Mouse (Mus musculus) forebrain, embryonic 10.5 days (tissue): ENCODE results near the gene Rcl1. TPM values are rescaled to one million over a fixed set of nuclear protein-coding genes. Genes with fewer than 3 reads are reported as not detected.

Experiments used
- DNase-seq: peaks from one replicate; pipeline ENCODE4 v3.0.0-alpha.2; 2017; ENCODE audit warnings: low spot score; ENCODE audit errors: extremely low spot score
- H3K27ac ChIP-seq: fragments of 300-500 bp; sonication (generic); 2 replicates; pipeline ENCODE4 v1.5.1; 2016; ENCODE audit warnings: mild to moderate bottlenecking
- H3K27me3 ChIP-seq: fragments of 300-500 bp; sonication (generic); 2 replicates; pipeline ENCODE4 v1.6.1; 2016; ENCODE audit warnings: mild to moderate bottlenecking; ENCODE audit not compliant: poor library complexity, severe bottlenecking
- H3K36me3 ChIP-seq: fragments of 300-500 bp; sonication (generic); replicated peaks from 2 replicates; pipeline ENCODE4 v1.6.1; 2016; ENCODE audit warnings: mild to moderate bottlenecking, moderate library complexity
- H3K4me1 ChIP-seq: fragments of 300-500 bp; sonication (generic); 2 replicates; pipeline ENCODE4 v1.6.1; 2016
- H3K4me3 ChIP-seq: fragments of 300-500 bp; sonication (generic); 2 replicates; pipeline ENCODE4 v1.5.1; 2016; ENCODE audit warnings: mild to moderate bottlenecking, moderate library complexity
- H3K9me3 ChIP-seq: fragments of 300-500 bp; sonication (generic); 2 replicates; pipeline ENCODE4 v1.6.1; 2016; ENCODE audit warnings: mild to moderate bottlenecking, moderate library complexity
- WGBS: fragments of 180-500 bp; shearing (Covaris S2); methylation state at CpG from one replicate; pipeline ENCODE4 v1.1.7; 2016; 5-methylcytosine and 5-hydroxymethylcytosine counted together
- polyA plus RNA-seq: library from polyadenylated mRNA; unstranded; fragments of >200 nt; fragmentation: Nextera tagmentation; extraction: Ambion mirVana; gene quantifications from 2 replicates; pipeline ENCODE4 v1.2.1, GENCODE M21; 2016

Gene Rcl1
- polyA plus RNA-seq, 1 experiment from 2014 or later: 86.9 TPM

- Histone ChIP-seq H3K4me1 (no peaks in the 10 kb centered on the region; the same call in 1 of the 2 replicates), H3K36me3 (no peaks in the 10 kb centered on the region), H3K4me3 (no peak overlapping the region), H3K9me3 (no peaks in the 10 kb centered on the region), H3K27ac (no peak overlapping the region), H3K27me3 (no peaks in the 10 kb centered on the region)
- no peak for DNase-seq
- WGBS: 86% methylated on average over 6 of the region's 6 CpGs
These were observed 26.4 kb upstream of the Rcl1 start for GRCm38 (mm10) chr19:29074802-29075201.

- 88% methylated on average over 6 of the region's 6 CpGs for WGBS
- DNase-seq: no peak
These were observed 12.5 kb upstream of the Rcl1 start for GRCm38 (mm10) chr19:29088628-29089027.

GRCm38 (mm10) chr19:29092194-29092593 lies 9.0 kb upstream of the Rcl1 start:
- no peaks in the 10 kb centered on the region for H3K9me3 ChIP-seq
- no peak overlapping the region for H3K27ac ChIP-seq
- no peak overlapping the region for H3K4me3 ChIP-seq
- no peaks in the 10 kb centered on the region for H3K27me3 ChIP-seq
- no peak for DNase-seq
- no peaks in the 10 kb centered on the region for H3K36me3 ChIP-seq
- H3K4me1 ChIP-seq: no peaks in the 10 kb centered on the region

More at GRCm38 (mm10) chr19:29088628-29089027, 12.5 kb upstream of the Rcl1 start:
- H3K27ac ChIP-seq: no peak overlapping the region
- H3K36me3 ChIP-seq: no peaks in the 10 kb centered on the region
- H3K4me1 ChIP-seq: no peaks in the 10 kb centered on the region
- no peak overlapping the region for H3K4me3 ChIP-seq
- H3K9me3 ChIP-seq: peaks cover 1% of the 10 kb centered on the region; the same call in 1 of the 2 replicates
- no peaks in the 10 kb centered on the region for H3K27me3 ChIP-seq

- Histone ChIP-seq H3K4me3 (no peak overlapping the region), H3K9me3 (no peaks in the 10 kb centered on the region), H3K27me3 (0 out of 2 replicates have a peak, but pooled peaks cover 8% of the 10 kb centered on the region), H3K36me3 (peaks cover 5% of the 10 kb centered on the region), H3K27ac (no peak overlapping the region), H3K4me1 (peaks cover 16% of the 10 kb centered on the region)
- WGBS: 83% methylated on average over 5 of the region's 5 CpGs
- DNase-seq: no peak
These were observed 2.1 kb upstream of the Rcl1 start for GRCm38 (mm10) chr19:29099106-29099505.

DNA sequence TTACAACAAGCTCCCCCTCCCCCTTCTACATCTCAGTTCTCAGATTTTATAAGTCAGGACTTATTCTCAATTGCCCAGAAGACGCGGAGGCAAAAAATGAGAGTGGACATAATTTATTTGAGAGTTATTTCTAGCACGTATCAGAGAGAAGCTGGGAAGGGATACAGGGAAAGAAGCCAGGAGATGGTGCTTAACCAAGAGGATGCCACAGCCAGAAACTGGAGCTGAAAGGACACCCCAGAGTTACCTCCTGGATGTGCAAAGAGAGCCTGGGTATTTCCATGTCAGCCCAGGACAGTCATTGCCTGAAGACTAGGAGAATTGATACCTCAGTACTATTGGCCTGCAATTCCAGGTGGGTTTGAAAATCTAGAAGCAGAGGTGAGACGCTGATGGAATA lies 1.6 kb upstream of the Rcl1 start:
- WGBS: 90% methylated on average over 4 of the region's 4 CpGs
- DNase-seq: no peak
- Histone ChIP-seq H3K9me3 (no peaks in the 10 kb centered on the region), H3K27me3 (0 out of 2 replicates have a peak, but pooled peaks cover 8% of the 10 kb centered on the region), H3K4me1 (peaks cover 20% of the 10 kb centered on the region), H3K36me3 (peaks cover 10% of the 10 kb centered on the region), H3K27ac (no peak overlapping the region), H3K4me3 (no peak overlapping the region)

DNA sequence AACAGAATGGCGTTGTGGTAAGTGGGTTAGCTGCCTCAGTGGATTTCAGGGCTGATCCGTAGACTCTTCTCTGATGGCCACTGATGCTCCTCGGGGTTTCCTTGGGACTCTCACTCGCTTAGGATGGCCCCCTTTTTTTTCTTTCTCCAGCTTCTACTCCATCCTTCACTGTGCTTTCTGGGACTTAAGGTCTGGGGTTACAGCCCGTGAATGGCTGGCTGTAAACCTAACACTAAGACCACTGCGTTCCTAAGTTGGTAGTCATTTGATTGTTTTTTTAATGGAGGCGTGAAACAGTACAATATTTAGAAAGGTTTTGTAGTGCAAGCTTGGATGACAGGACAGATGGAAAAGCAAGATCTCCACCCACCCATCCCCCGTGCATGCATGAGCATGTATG lies 914 bp upstream of the Rcl1 start:
- 0 out of 2 replicates have a peak, but pooled peaks cover 8% of the 10 kb centered on the region for H3K27me3 ChIP-seq
- no peaks in the 10 kb centered on the region for H3K9me3 ChIP-seq
- WGBS: 26% methylated on average over 8 of the region's 8 CpGs
- no peak for DNase-seq
- peak overlapping the region; percentile 75 for H3K4me3 ChIP-seq
- H3K4me1 ChIP-seq: peaks cover 22% of the 10 kb centered on the region
- H3K36me3 ChIP-seq: peaks cover 12% of the 10 kb centered on the region
- peak overlapping the region; percentile 88 for H3K27ac ChIP-seq

DNA sequence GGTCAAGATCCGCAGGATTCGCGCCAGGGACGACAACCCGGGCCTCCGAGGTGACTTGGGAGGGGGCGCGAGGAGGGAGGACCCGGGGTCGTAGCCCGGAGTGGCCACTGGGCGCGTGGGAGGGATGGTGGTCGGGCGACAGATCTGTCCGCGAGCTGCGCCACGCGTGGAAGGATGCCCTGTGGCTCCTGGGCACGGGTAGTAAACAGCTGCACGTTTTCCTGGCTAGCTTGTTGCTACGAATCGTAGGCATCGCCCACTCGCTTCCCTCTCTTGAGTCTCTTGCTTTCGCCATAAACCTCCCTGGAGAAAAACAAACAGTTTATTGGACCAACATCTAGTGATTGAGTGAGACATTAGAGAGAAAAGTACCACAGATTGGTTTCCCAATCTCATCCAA lies 416 bp downstream of the Rcl1 start:
- Histone ChIP-seq H3K36me3 (peaks cover 25% of the 10 kb centered on the region), H3K27me3 (0 out of 2 replicates have a peak, but pooled peaks cover 8% of the 10 kb centered on the region), H3K4me3 (peak overlapping the region; percentile 75), H3K27ac (peak overlapping the region; percentile 88), H3K4me1 (peaks cover 22% of the 10 kb centered on the region), H3K9me3 (no peaks in the 10 kb centered on the region)
- DNase-seq: no peak
- 0% methylated on average over 27 of the region's 27 CpGs for WGBS

DNA sequence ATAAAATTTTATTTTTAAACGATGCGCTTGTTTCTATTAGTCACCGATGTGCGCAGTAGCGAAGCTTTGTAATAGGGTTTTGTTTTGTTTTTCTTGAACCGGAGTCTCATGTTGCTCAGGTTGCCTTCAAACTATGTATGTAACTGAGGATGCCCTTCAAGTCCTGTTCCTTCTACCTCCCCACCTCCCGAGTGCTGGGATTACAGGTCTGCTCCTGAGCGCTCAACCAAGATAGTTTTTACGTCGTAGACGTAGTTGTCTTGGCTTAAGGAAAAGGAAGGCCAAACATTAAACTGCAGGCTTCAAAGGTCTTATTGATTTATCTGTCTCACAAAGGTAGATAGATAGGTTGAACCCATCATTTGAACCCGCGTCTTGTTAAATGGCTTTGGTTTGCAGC lies 923 bp downstream of the Rcl1 start:
- 19% methylated on average over 13 of the region's 13 CpGs for WGBS
- Histone ChIP-seq H3K36me3 (peaks cover 30% of the 10 kb centered on the region), H3K4me3 (peak overlapping the region; percentile 75), H3K4me1 (peaks cover 22% of the 10 kb centered on the region), H3K9me3 (no peaks in the 10 kb centered on the region), H3K27ac (peak overlapping the region; percentile 88; the same call in 1 of the 2 replicates), H3K27me3 (0 out of 2 replicates have a peak, but pooled peaks cover 8% of the 10 kb centered on the region)
- DNase-seq: no peak

- H3K4me3 ChIP-seq: no peak overlapping the region
- peaks cover 10% of the 10 kb centered on the region for H3K4me1 ChIP-seq
- no peaks in the 10 kb centered on the region for H3K27me3 ChIP-seq
- no peaks in the 10 kb centered on the region for H3K9me3 ChIP-seq
- DNase-seq: no peak
- 96% methylated on average over 4 of the region's 4 CpGs for WGBS
- H3K36me3 ChIP-seq: peaks cover 45% of the 10 kb centered on the region
- no peak overlapping the region for H3K27ac ChIP-seq
These were observed 4.6 kb downstream of the Rcl1 start for GRCm38 (mm10) chr19:29105816-29106215.

DNA sequence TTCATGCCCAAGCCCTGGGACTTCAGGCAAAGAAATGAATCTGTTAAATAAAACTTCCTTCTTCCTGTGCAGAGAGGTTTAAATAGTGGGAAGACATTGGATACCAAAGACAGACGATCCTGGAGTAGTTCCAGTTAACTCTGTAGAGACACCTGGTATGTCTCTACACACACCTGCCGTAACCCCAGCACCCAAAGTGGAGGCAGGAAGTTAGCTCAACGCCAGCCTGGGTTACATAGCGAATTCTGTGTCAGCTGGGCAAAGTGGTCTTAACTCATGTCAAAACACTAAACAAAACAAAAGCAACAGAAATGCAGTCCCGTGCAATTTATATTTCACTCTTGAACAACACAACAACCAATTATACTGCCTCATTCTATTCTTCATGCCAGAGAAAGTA lies 5.1 kb downstream of the Rcl1 start:
- Histone ChIP-seq H3K27me3 (no peaks in the 10 kb centered on the region), H3K27ac (no peak overlapping the region), H3K4me3 (no peak overlapping the region), H3K36me3 (peaks cover 45% of the 10 kb centered on the region), H3K9me3 (no peaks in the 10 kb centered on the region), H3K4me1 (peaks cover 10% of the 10 kb centered on the region)
- no peak for DNase-seq
- WGBS: 92% methylated on average over 5 of the region's 5 CpGs

- peaks cover 5% of the 10 kb centered on the region; the same call in 1 of the 2 replicates for H3K4me1 ChIP-seq
- H3K36me3 ChIP-seq: peaks cover 54% of the 10 kb centered on the region
- WGBS: 75% methylated on average over 8 of the region's 8 CpGs
- H3K4me3 ChIP-seq: no peak overlapping the region
- no peak overlapping the region for H3K27ac ChIP-seq
- no peaks in the 10 kb centered on the region; the same call in 1 of the 2 replicates for H3K9me3 ChIP-seq
- no peak for DNase-seq
- H3K27me3 ChIP-seq: no peaks in the 10 kb centered on the region
These were observed 11.5 kb downstream of the Rcl1 start for GRCm38 (mm10) chr19:29112662-29113061.

- WGBS: 96% methylated on average over 10 of the region's 10 CpGs
These were observed 12.8 kb downstream of the Rcl1 start for GRCm38 (mm10) chr19:29113746-29114649.

DNA sequence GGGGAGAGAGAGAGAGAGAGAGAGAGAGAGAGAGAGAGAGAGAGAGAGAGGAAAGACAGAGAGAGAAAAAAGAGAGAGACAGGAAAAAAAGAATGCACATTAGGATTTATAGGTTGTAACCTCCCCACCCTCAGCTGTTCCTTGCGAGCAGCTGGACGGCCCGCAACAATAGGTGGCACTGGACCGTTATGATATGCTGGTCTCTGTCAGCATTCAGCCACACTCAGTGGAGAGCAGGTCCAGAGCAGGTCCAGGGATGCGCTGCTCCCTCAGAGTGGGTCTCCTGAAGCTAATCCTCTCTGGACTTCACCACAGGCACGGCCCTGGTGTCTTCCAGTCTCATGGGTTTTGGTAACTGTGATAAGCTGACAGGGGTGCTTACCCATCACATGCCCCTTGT lies 15.6 kb downstream of the Rcl1 start:
- Histone ChIP-seq H3K36me3 (peaks cover 86% of the 10 kb centered on the region), H3K9me3 (no peaks in the 10 kb centered on the region; the same call in 1 of the 2 replicates), H3K4me3 (no peak overlapping the region), H3K27ac (no peak overlapping the region), H3K4me1 (peaks cover 5% of the 10 kb centered on the region; the same call in 1 of the 2 replicates), H3K27me3 (no peaks in the 10 kb centered on the region)
- DNase-seq: no peak
- 98% methylated on average over 6 of the region's 6 CpGs for WGBS

More at GRCm38 (mm10) chr19:29113746-29114649, 12.8 kb downstream of the Rcl1 start:
- no peak overlapping the region for H3K27ac ChIP-seq
- no peak overlapping the region for H3K4me3 ChIP-seq
- no peaks in the 10 kb centered on the region for H3K27me3 ChIP-seq
- peaks cover 59% of the 10 kb centered on the region for H3K36me3 ChIP-seq
- peaks cover 5% of the 10 kb centered on the region; the same call in 1 of the 2 replicates for H3K4me1 ChIP-seq
- no peaks in the 10 kb centered on the region; the same call in 1 of the 2 replicates for H3K9me3 ChIP-seq
- DNase-seq: no peak
